Comparison of ENCODE assay signal across 9 mouse cellular contexts in genomic region chr2:118179873-118180585, GRCm38 (mm10).
DNase-seq lines count a peak whose midpoint lies in the region; ATAC-seq and TF ChIP-seq lines count a peak whose summit lies in the region.
"Had no signal": no experiment of that assay in that cellular context is flagged by ENCODE, and none has a peak within 500 bp of the region (broad histone marks: within the 10 kb centered on the region; RNA-seq: fewer than 3 reads in every experiment).

No protein-coding gene starts in this region.

- peak overlapping the region; percentile 34 for H3K4me3 ChIP-seq in kidney, embryonic 16.5 days (ENCODE audit: low read length)
- H3K4me3 ChIP-seq in embryonic fibroblast, embryonic 13.5 days (ENCODE audit: insufficient read depth, low read length) = no peak overlapping the region
- H3K4me3 ChIP-seq in intestine, embryonic 16.5 days (ENCODE audit: low read length) = 0 out of 2 replicates have a peak overlapping the region, but pooled peaks have one; percentile 16
- no peak overlapping the region for H3K4me3 ChIP-seq in neural tube, embryonic 14.5 days (ENCODE audit: low read depth, low read length)
- H3K4me3 ChIP-seq: layer of hippocampus, adult 2 months had no signal

- H3K4me2 ChIP-seq in kidney, embryonic 16.5 days (replicated peaks; ENCODE audit: low read depth, low read length) = peak overlapping the region; percentile 55
- H3K4me2 ChIP-seq in intestine, embryonic 16.5 days (ENCODE audit: low read depth, low read length) = peak overlapping the region; percentile 45
- H3K4me2 ChIP-seq in neural tube, embryonic 14.5 days (ENCODE audit: low read depth, low read length) = peak overlapping the region; percentile 22; the same call in 1 of the 2 replicates

- TF ChIP-seq POLR2A in embryonic fibroblast, embryonic 13.5 days (IDR thresholded peaks at IDR 0.05; ENCODE audit: low read depth, low read length) = no peak

- no peaks in the 10 kb centered on the region for H3K36me3 ChIP-seq in kidney, embryonic 16.5 days (ENCODE audit: insufficient read depth, low read length)
- H3K36me3 ChIP-seq in intestine, embryonic 16.5 days (ENCODE audit: control insufficient read depth, insufficient read depth, low read length) = no peaks in the 10 kb centered on the region
- no peaks in the 10 kb centered on the region for H3K36me3 ChIP-seq in neural tube, embryonic 14.5 days (ENCODE audit: control insufficient read depth, insufficient read depth, low read length)

- no peaks in the 10 kb centered on the region for H3K9me3 ChIP-seq in kidney, embryonic 16.5 days (ENCODE audit: low read length)
- H3K9me3 ChIP-seq in intestine, embryonic 16.5 days (ENCODE audit: control insufficient read depth, low read length) = no peaks in the 10 kb centered on the region
- H3K9me3 ChIP-seq in neural tube, embryonic 14.5 days (ENCODE audit: control insufficient read depth, low read length) = no peaks in the 10 kb centered on the region

- peaks cover 9% of the 10 kb centered on the region for H3K4me1 ChIP-seq in kidney, embryonic 16.5 days (ENCODE audit: insufficient read depth, low read length)
- no peaks in the 10 kb centered on the region for H3K4me1 ChIP-seq in embryonic fibroblast, embryonic 13.5 days (ENCODE audit: control insufficient read depth, insufficient read depth, low read length)
- no peaks in the 10 kb centered on the region for H3K4me1 ChIP-seq in intestine, embryonic 16.5 days (ENCODE audit: control insufficient read depth, insufficient read depth, low read length)
- H3K4me1 ChIP-seq in neural tube, embryonic 14.5 days (ENCODE audit: control insufficient read depth, insufficient read depth, low read length) = no peaks in the 10 kb centered on the region

- no peak for TF ChIP-seq CTCF in embryonic fibroblast, embryonic 13.5 days (IDR thresholded peaks at IDR 0.05; ENCODE audit: borderline replicate concordance, insufficient read depth, low read length)

- H3K9ac ChIP-seq in kidney, embryonic 16.5 days (replicated peaks; ENCODE audit: low read length) = peak overlapping the region; percentile 53
- H3K9ac ChIP-seq in intestine, embryonic 16.5 days (ENCODE audit: low read depth, low read length) = no peak overlapping the region
- H3K9ac ChIP-seq in neural tube, embryonic 14.5 days (replicated peaks; ENCODE audit: low read depth, low read length) = no peak overlapping the region

- H3K27ac ChIP-seq in kidney, embryonic 16.5 days (ENCODE audit: low read length) = peak overlapping the region; percentile 89
- H3K27ac ChIP-seq in embryonic fibroblast, embryonic 13.5 days (ENCODE audit: insufficient read depth, low read length) = peak overlapping the region; percentile 62
- no peak overlapping the region; the same call in 1 of the 2 replicates for H3K27ac ChIP-seq in intestine, embryonic 16.5 days (ENCODE audit: low read length)
- no peak overlapping the region for H3K27ac ChIP-seq in neural tube, embryonic 14.5 days (ENCODE audit: low read depth, low read length)
- H3K27ac ChIP-seq: layer of hippocampus, adult 2 months had no signal

- ATAC-seq in kidney, embryonic 16.5 days (ENCODE audit: low FRiP score, low TSS enrichment) = peak; percentile 39; the same call in 1 of the 2 replicates
- no peak for ATAC-seq in intestine, embryonic 16.5 days
- no peak for ATAC-seq in neural tube, embryonic 14.5 days (ENCODE audit: low read depth)

- H3K27me3 ChIP-seq in kidney, embryonic 16.5 days (ENCODE audit: insufficient read depth, low read length) = no peaks in the 10 kb centered on the region
- H3K27me3 ChIP-seq in intestine, embryonic 16.5 days (replicated peaks; ENCODE audit: control insufficient read depth, insufficient read depth, low read length) = no peaks in the 10 kb centered on the region
- H3K27me3 ChIP-seq in neural tube, embryonic 14.5 days (ENCODE audit: control insufficient read depth, insufficient read depth, low read length) = no peaks in the 10 kb centered on the region

- DNase-seq in kidney, postnatal 14 days = no peak
- no peak for DNase-seq in spleen, adult 18-20 months
- no peak for DNase-seq in left cerebral cortex, adult 8-10 months (ENCODE audit: low spot score in 2 of 2)
- no peak for DNase-seq in frontal cortex, postnatal 14 days (ENCODE audit: low spot score in 2 of 2)

Comparison
In these comparisons a context has a peak if more than half of its experiments do, and no peak if none do; other contexts are left out.
1. H3K27ac ChIP-seq: peak in kidney, embryonic 16.5 days (single experiment) and embryonic fibroblast, embryonic 13.5 days (single experiment); none in intestine, embryonic 16.5 days (single experiment) and neural tube, embryonic 14.5 days (single experiment).
2. H3K4me3 ChIP-seq: peak in kidney, embryonic 16.5 days (single experiment) and intestine, embryonic 16.5 days (single experiment); none in embryonic fibroblast, embryonic 13.5 days (single experiment) and neural tube, embryonic 14.5 days (single experiment).
3. Peak in every context shown above with its lines, with median percentiles within 50 percentile points of each other: H3K4me2 ChIP-seq.